Comparison of ENCODE assay signal across 13 mouse cellular contexts in genomic region chr10:79729357-79729965, GRCm38 (mm10). TPM values are rescaled to one million over a fixed set of nuclear protein-coding genes. Genes with fewer than 3 reads are reported as not detected.
DNase-seq lines count a peak whose midpoint lies in the region; ATAC-seq and TF ChIP-seq lines count a peak whose summit lies in the region.
"Had no signal": no experiment of that assay in that cellular context is flagged by ENCODE, and none has a peak within 500 bp of the region (broad histone marks: within the 10 kb centered on the region; RNA-seq: fewer than 3 reads in every experiment).

No protein-coding gene starts in this region.

- no peaks in the 10 kb centered on the region; the same call in 1 of the 2 replicates for H3K4me1 ChIP-seq in forebrain, embryonic 16.5 days (replicated peaks; ENCODE audit: control insufficient read depth, insufficient read depth, low read length)
- no peaks in the 10 kb centered on the region for H3K4me1 ChIP-seq in forebrain, embryonic 11.5 days (replicated peaks; ENCODE audit: control insufficient read depth, insufficient read depth, low read length)
- H3K4me1 ChIP-seq: intestine, embryonic 15.5 days had no signal

- no peak overlapping the region for H3K4me2 ChIP-seq in forebrain, embryonic 16.5 days (ENCODE audit: low read length)
- no peak overlapping the region for H3K4me2 ChIP-seq in forebrain, embryonic 11.5 days (ENCODE audit: low read depth, low read length, severe bottlenecking)
- H3K4me2 ChIP-seq: intestine, embryonic 15.5 days had no signal

- no peaks in the 10 kb centered on the region for H3K9me3 ChIP-seq in forebrain, embryonic 16.5 days (ENCODE audit: control insufficient read depth, low read length)
- no peaks in the 10 kb centered on the region for H3K9me3 ChIP-seq in forebrain, embryonic 11.5 days (ENCODE audit: control insufficient read depth, low read length)
- H3K9me3 ChIP-seq: intestine, embryonic 15.5 days; midbrain, embryonic 10.5 days had no signal

- no peaks in the 10 kb centered on the region for H3K27me3 ChIP-seq in forebrain, embryonic 16.5 days (replicated peaks; ENCODE audit: control insufficient read depth, insufficient read depth, low read length)
- no peaks in the 10 kb centered on the region for H3K27me3 ChIP-seq in forebrain, embryonic 11.5 days (ENCODE audit: control insufficient read depth, insufficient read depth, low read length)
- H3K27me3 ChIP-seq: intestine, embryonic 15.5 days had no signal

- TF ChIP-seq CTCF in gastrocnemius, adult 2 months (IDR thresholded peaks at IDR 0.05), result no peak

- H3K36me3 ChIP-seq in forebrain, embryonic 16.5 days (ENCODE audit: control insufficient read depth, insufficient read depth), result no peaks in the 10 kb centered on the region; the same call in 1 of the 2 replicates
- H3K36me3 ChIP-seq in forebrain, embryonic 11.5 days (ENCODE audit: control insufficient read depth, insufficient read depth, low read length), result no peaks in the 10 kb centered on the region

- 64% methylated on average over 13 of the region's 13 CpGs for WGBS in forebrain, embryonic 16.5 days
- WGBS in forebrain, embryonic 11.5 days, result 90% methylated on average over 13 of the region's 13 CpGs

- no peak for DNase-seq in forebrain, embryonic 11.5 days (ENCODE audit: low spot score)
- peak; percentile 84 for DNase-seq in layer of hippocampus, adult 9-11 months
- no peak for DNase-seq in layer of hippocampus, postnatal 10 days (ENCODE audit: low spot score in 2 of 2)
- peak; percentile 75 for DNase-seq in gastrocnemius, adult 2 months
- DNase-seq in left cerebral cortex, adult 18-20 months (ENCODE audit: low spot score in 2 of 2), result peak; percentile 61
- DNase-seq in adrenal gland, adult 8-10 months, result no peak
- no peak for DNase-seq in adrenal gland, postnatal 10 days

- no peak overlapping the region for H3K27ac ChIP-seq in forebrain, embryonic 16.5 days (ENCODE audit: low read length)
- H3K27ac ChIP-seq in forebrain, embryonic 11.5 days (ENCODE audit: low read depth, low read length), result no peak overlapping the region
- peak overlapping the region; percentile 84 for H3K27ac ChIP-seq in gastrocnemius, adult 2 months
- H3K27ac ChIP-seq: intestine, embryonic 15.5 days; liver, embryonic 14.5 days; midbrain, embryonic 10.5 days had no signal

- intact Hi-C loops in gastrocnemius, adult 2 months (cut with DNase I), result no loop called here

- H3K9ac ChIP-seq in forebrain, embryonic 16.5 days (replicated peaks; ENCODE audit: low read depth, low read length), result no peak overlapping the region
- H3K9ac ChIP-seq in forebrain, embryonic 11.5 days (ENCODE audit: low read length), result no peak overlapping the region
- H3K9ac ChIP-seq: intestine, embryonic 15.5 days; liver, embryonic 14.5 days had no signal

- H3K4me3 ChIP-seq in forebrain, embryonic 16.5 days (replicated peaks; ENCODE audit: low read length), result no peak overlapping the region
- H3K4me3 ChIP-seq in forebrain, embryonic 11.5 days (ENCODE audit: low read depth, low read length), result no peak overlapping the region
- H3K4me3 ChIP-seq in gastrocnemius, adult 2 months, result peak overlapping the region; percentile 49
- H3K4me3 ChIP-seq: intestine, embryonic 15.5 days; midbrain, embryonic 10.5 days had no signal

- ATAC-seq in forebrain, embryonic 16.5 days, result peak; percentile 52
- ATAC-seq in forebrain, embryonic 11.5 days (replicated peaks; ENCODE audit: low FRiP score), result no peak
- ATAC-seq: intestine, embryonic 15.5 days had no signal

RNA-seq across cellular contexts. Expression of gene Hcn2, which starts 13.0 kb away (rescaled TPM):
- polyA plus RNA-seq in forebrain, embryonic 16.5 days (2015; fragmentation: Nextera tagmentation; extraction: Ambion mirVana), result 0.39 and 0.52 TPM in 2 replicates
- 0.15 and 0.40 TPM in 2 replicates for polyA plus RNA-seq in forebrain, embryonic 11.5 days (2014; fragmentation: Nextera tagmentation; extraction: Ambion mirVana)
- 10 to 100 TPM; 82.8 to 84.2 TPM for total RNA-seq in layer of hippocampus, postnatal 10 days (2021)
- under 1 TPM; 0.47 to 0.84 TPM for total RNA-seq in gastrocnemius, adult 2 months (2021)
- total RNA-seq in left cerebral cortex, adult 18-20 months (2021), result 100 to 1,000 TPM; 142 to 157 TPM
- 10 to 100 TPM in 2 of 4 experiments, 1 to 10 TPM in 2; 8.1 to 10.9 (median 10.3) TPM for total RNA-seq in adrenal gland, adult 8-10 months (2022)
- total RNA-seq in adrenal gland, postnatal 10 days (2021), result 1 to 10 TPM; 7.2 to 8.7 TPM

RNA-seq across cellular contexts. Expression of gene Polrmt, which starts 16.9 kb away (rescaled TPM):
- polyA plus RNA-seq in forebrain, embryonic 16.5 days (2015; fragmentation: Nextera tagmentation; extraction: Ambion mirVana), result 47.1 and 50.0 TPM in 2 replicates
- polyA plus RNA-seq in forebrain, embryonic 11.5 days (2014; fragmentation: Nextera tagmentation; extraction: Ambion mirVana), result 41.1 and 44.8 TPM in 2 replicates
- 10 to 100 TPM; 36.1 to 44.7 TPM for total RNA-seq in layer of hippocampus, postnatal 10 days (2021)
- 10 to 100 TPM; 27.0 to 40.8 TPM for total RNA-seq in gastrocnemius, adult 2 months (2021)
- 10 to 100 TPM; 50.6 to 55.3 TPM for total RNA-seq in left cerebral cortex, adult 18-20 months (2021)
- 10 to 100 TPM; 58.5 to 79.0 (median 70.8) TPM for total RNA-seq in adrenal gland, adult 8-10 months (2022)
- total RNA-seq in adrenal gland, postnatal 10 days (2021), result 10 to 100 TPM; 60.1 to 69.8 TPM

RNA-seq across cellular contexts. Expression of gene Bsg, which starts 25.2 kb away (rescaled TPM):
- 726 and 729 TPM in 2 replicates for polyA plus RNA-seq in forebrain, embryonic 16.5 days (2015; fragmentation: Nextera tagmentation; extraction: Ambion mirVana)
- polyA plus RNA-seq in forebrain, embryonic 11.5 days (2014; fragmentation: Nextera tagmentation; extraction: Ambion mirVana), result 551 and 582 TPM in 2 replicates
- total RNA-seq in layer of hippocampus, postnatal 10 days (2021), result 100 to 1,000 TPM; 692 to 694 TPM
- total RNA-seq in gastrocnemius, adult 2 months (2021), result 100 to 1,000 TPM; 650 to 652 TPM
- total RNA-seq in left cerebral cortex, adult 18-20 months (2021), result 100 to 1,000 TPM; 566 to 614 TPM
- 100 to 1,000 TPM; 578 to 598 (median 581) TPM for total RNA-seq in adrenal gland, adult 8-10 months (2022)
- total RNA-seq in adrenal gland, postnatal 10 days (2021), result 100 to 1,000 TPM; 662 to 732 TPM

RNA-seq across cellular contexts. Expression of gene Fgf22, which starts 25.4 kb away (rescaled TPM):
- polyA plus RNA-seq in forebrain, embryonic 16.5 days (2015; fragmentation: Nextera tagmentation; extraction: Ambion mirVana), result 0.25 and 0.73 TPM in 2 replicates
- 0.36 and 0.40 TPM in 2 replicates for polyA plus RNA-seq in forebrain, embryonic 11.5 days (2014; fragmentation: Nextera tagmentation; extraction: Ambion mirVana)
- total RNA-seq in layer of hippocampus, postnatal 10 days (2021), result 1 to 10 TPM; 1.2 to 1.7 TPM
- total RNA-seq in gastrocnemius, adult 2 months (2021), result not detected
- 1 to 10 TPM; 4.3 to 5.6 TPM for total RNA-seq in left cerebral cortex, adult 18-20 months (2021)
- 1 to 10 TPM in 2 of 4 experiments, under 1 TPM in 1, not detected in 1; 0.38 to 1.2 (median 1.1) TPM for total RNA-seq in adrenal gland, adult 8-10 months (2022)
- not detected for total RNA-seq in adrenal gland, postnatal 10 days (2021)
- total RNA-seq: gastrocnemius, postnatal 36 days had no signal
- polyA plus RNA-seq: liver, embryonic 14.5 days; small intestine, adult 2 months had no signal

RNA-seq across cellular contexts. Expression of gene Rnf126, which starts 37.3 kb away (rescaled TPM):
- polyA plus RNA-seq in forebrain, embryonic 16.5 days (2015; fragmentation: Nextera tagmentation; extraction: Ambion mirVana), result 85.8 and 87.2 TPM in 2 replicates
- 118 TPM in 2 replicates for polyA plus RNA-seq in forebrain, embryonic 11.5 days (2014; fragmentation: Nextera tagmentation; extraction: Ambion mirVana)
- total RNA-seq in layer of hippocampus, postnatal 10 days (2021), result 10 to 100 TPM; 90.8 to 97.7 TPM
- 10 to 100 TPM; 46.1 to 53.6 TPM for total RNA-seq in gastrocnemius, adult 2 months (2021)
- 10 to 100 TPM; 86.7 to 98.4 TPM for total RNA-seq in left cerebral cortex, adult 18-20 months (2021)
- total RNA-seq in adrenal gland, adult 8-10 months (2022), result 10 to 100 TPM; 45.2 to 61.9 (median 50.8) TPM
- total RNA-seq in adrenal gland, postnatal 10 days (2021), result 10 to 100 TPM; 50.8 to 55.1 TPM

Comparison
In these comparisons a context has a peak if more than half of its experiments do, and no peak if none do; other contexts are left out.
1. DNase-seq: peak in layer of hippocampus, adult 9-11 months (single experiment), gastrocnemius, adult 2 months (single experiment) and left cerebral cortex, adult 18-20 months (2 of 2); none in forebrain, embryonic 11.5 days (single experiment), layer of hippocampus, postnatal 10 days (0 of 2), adrenal gland, adult 8-10 months (single experiment) and adrenal gland, postnatal 10 days (single experiment).
2. RNA of gene Hcn2, which starts 13.0 kb away (total RNA-seq): 142 to 157 TPM in left cerebral cortex, adult 18-20 months and 82.8 to 84.2 TPM in layer of hippocampus, postnatal 10 days; 8.1 to 10.9 TPM in adrenal gland, adult 8-10 months, 7.2 to 8.7 TPM in adrenal gland, postnatal 10 days and 0.47 to 0.84 TPM in gastrocnemius, adult 2 months; every median in the first group is over 4 times any median in the second.